Mouse (Mus musculus) midbrain, postnatal 0 days (tissue): ENCODE measurements at regions not wholly inside any gene's neighbourhood (a gene's known extent, or its start where the extent isn't known, plus 50 kb on each side); places are given as distances from the start of the nearest gene placed in this dataset.

Source experiments
- ATAC-seq: fragments of 200-750 bp; cut with Nextera tagmentation; 2 replicates; pipeline ENCODE4 v1.8.0; 2017; ENCODE audit warnings: moderate number of reproducible peaks, mild to moderate bottlenecking, moderate TSS enrichment, moderate library complexity; ENCODE audit not compliant: low FRiP score
- DNase-seq: peaks from one replicate; pipeline ENCODE4 v3.0.0-alpha.2; 2015; ENCODE audit warnings: low spot score
- H3K27ac ChIP-seq: fragments of 300-500 bp; sonication (generic); 2 replicates; pipeline ENCODE4 v1.5.1; 2014; ENCODE audit warnings: low read depth, mild to moderate bottlenecking, low read length, mixed read lengths
- H3K27me3 ChIP-seq: fragments of 300-500 bp; sonication (generic); 2 replicates; pipeline ENCODE4 v1.6.1; 2014; ENCODE audit warnings: low read length, control low read depth, mixed read lengths; ENCODE audit not compliant: insufficient read depth
- H3K36me3 ChIP-seq: fragments of 300-500 bp; sonication (generic); 2 replicates; pipeline ENCODE4 v1.6.1; 2014; ENCODE audit warnings: low read length, control low read depth, mixed read lengths; ENCODE audit not compliant: insufficient read depth
- H3K4me1 ChIP-seq: fragments of 300-500 bp; sonication (generic); 2 replicates; pipeline ENCODE4 v1.6.1; 2014; ENCODE audit warnings: mild to moderate bottlenecking, control low read depth, antibody characterized with exemption, low read length, mixed read lengths; ENCODE audit not compliant: insufficient read depth
- H3K4me2 ChIP-seq: fragments of 300-500 bp; sonication (generic); 2 replicates; pipeline ENCODE4 v1.6.1; 2014; ENCODE audit warnings: low read depth, mild to moderate bottlenecking, low read length, mixed read lengths; ENCODE audit not compliant: poor library complexity, severe bottlenecking
- H3K4me3 ChIP-seq: fragments of 300-500 bp; sonication (generic); 2 replicates; pipeline ENCODE4 v1.5.1; 2014; ENCODE audit warnings: low read depth, mild to moderate bottlenecking, low read length, moderate library complexity
- H3K9ac ChIP-seq: fragments of 300-500 bp; sonication (generic); replicated peaks from 2 replicates; pipeline ENCODE4 v1.6.1; 2014; ENCODE audit warnings: mild to moderate bottlenecking, low read length, moderate library complexity, mixed read lengths; ENCODE audit not compliant: poor library complexity, severe bottlenecking
- H3K9me3 ChIP-seq: fragments of 300-500 bp; sonication (generic); 2 replicates; pipeline ENCODE4 v1.6.1; 2016; ENCODE audit warnings: low read length, control low read depth
- CTCF ChIP-seq: IDR thresholded peaks from 2 replicates; pipeline ENCODE4 v1.5.1; 2016; ENCODE audit warnings: antibody characterized with exemption, mild to moderate bottlenecking
- WGBS: fragments of 180-500 bp; shearing (Covaris S2); extraction: QIAGEN DNeasy Blood & Tissue Kit; methylation state at CpG from one replicate; pipeline ENCODE4 v1.1.7; 2014; 5-methylcytosine and 5-hydroxymethylcytosine counted together

GRCm38 (mm10) chr12:16060461-16060860, 243.7 kb upstream of the Trib2 start:
- ATAC-seq (no peak), DNase-seq (peak; percentile 26)
- H3K4me2 ChIP-seq: no peak overlapping the region
- no peak overlapping the region for H3K9ac ChIP-seq
- H3K9me3 ChIP-seq: no peaks in the 10 kb centered on the region
- no peak for TF ChIP-seq CTCF
- H3K27ac ChIP-seq: no peak overlapping the region
- no peaks in the 10 kb centered on the region for H3K36me3 ChIP-seq
- H3K4me1 ChIP-seq: no peaks in the 10 kb centered on the region
- H3K4me3 ChIP-seq: no peak overlapping the region
- 57% methylated on average over 5 of the region's 5 CpGs for WGBS
- no peaks in the 10 kb centered on the region for H3K27me3 ChIP-seq

GRCm38 (mm10) chr12:16058255-16058654, 241.5 kb upstream of the Trib2 start:
- DNase-seq (no peak), ATAC-seq (no peak)
- Histone ChIP-seq H3K36me3 (no peaks in the 10 kb centered on the region), H3K4me3 (no peak overlapping the region), H3K9me3 (no peaks in the 10 kb centered on the region), H3K27me3 (no peaks in the 10 kb centered on the region), H3K9ac (no peak overlapping the region), H3K4me1 (no peaks in the 10 kb centered on the region), H3K27ac (no peak overlapping the region), H3K4me2 (no peak overlapping the region)
- TF ChIP-seq CTCF: no peak
- WGBS: 83% methylated on average over 3 of the region's 3 CpGs

- 85% methylated on average over 2 of the region's 2 CpGs for WGBS
- Histone ChIP-seq H3K4me3 (no peak overlapping the region), H3K9ac (no peak overlapping the region), H3K27me3 (no peaks in the 10 kb centered on the region), H3K4me2 (no peak overlapping the region), H3K4me1 (no peaks in the 10 kb centered on the region), H3K27ac (no peak overlapping the region), H3K9me3 (no peaks in the 10 kb centered on the region), H3K36me3 (no peaks in the 10 kb centered on the region)
- no peak for ATAC-seq
- DNase-seq: no peak
- TF ChIP-seq CTCF: no peak
Measured at GRCm38 (mm10) chr12:16056831-16057230, 240.1 kb upstream of the Trib2 start.

- 70% methylated on average over 1 of the region's 1 CpGs for WGBS
- H3K27me3 ChIP-seq: no peaks in the 10 kb centered on the region
- no peak for ATAC-seq
- DNase-seq: no peak
- H3K27ac ChIP-seq: no peak overlapping the region
- no peak overlapping the region for H3K9ac ChIP-seq
- no peak for TF ChIP-seq CTCF
- H3K9me3 ChIP-seq: no peaks in the 10 kb centered on the region
- no peak overlapping the region for H3K4me2 ChIP-seq
- H3K4me1 ChIP-seq: no peaks in the 10 kb centered on the region
- H3K4me3 ChIP-seq: no peak overlapping the region
- no peaks in the 10 kb centered on the region for H3K36me3 ChIP-seq
Measured at GRCm38 (mm10) chr12:16056216-16056615, 239.5 kb upstream of the Trib2 start.

- no peak for TF ChIP-seq CTCF
- 72% methylated on average over 2 of the region's 2 CpGs for WGBS
- ATAC-seq (no peak), DNase-seq (no peak)
- H3K9me3 ChIP-seq: no peaks in the 10 kb centered on the region
- H3K27ac ChIP-seq: no peak overlapping the region
- H3K4me1 ChIP-seq: no peaks in the 10 kb centered on the region
- H3K4me3 ChIP-seq: no peak overlapping the region
- no peak overlapping the region for H3K4me2 ChIP-seq
- H3K27me3 ChIP-seq: no peaks in the 10 kb centered on the region
- H3K9ac ChIP-seq: no peak overlapping the region
- no peaks in the 10 kb centered on the region for H3K36me3 ChIP-seq
Measured at GRCm38 (mm10) chr12:16054591-16054990, 237.9 kb upstream of the Trib2 start.

- H3K27ac ChIP-seq: no peak overlapping the region
- ATAC-seq (no peak), DNase-seq (no peak)
- H3K9me3 ChIP-seq: no peaks in the 10 kb centered on the region
- no peak overlapping the region for H3K9ac ChIP-seq
- WGBS: 72% methylated on average over 3 of the region's 3 CpGs
- H3K4me3 ChIP-seq: no peak overlapping the region
- no peak for TF ChIP-seq CTCF
- H3K4me1 ChIP-seq: no peaks in the 10 kb centered on the region
- no peaks in the 10 kb centered on the region for H3K36me3 ChIP-seq
- H3K27me3 ChIP-seq: no peaks in the 10 kb centered on the region
- no peak overlapping the region for H3K4me2 ChIP-seq
Measured at GRCm38 (mm10) chr12:16053735-16054134, 237.0 kb upstream of the Trib2 start.
